Mouse (Mus musculus): ENCODE measurements at regions not wholly inside any gene's neighbourhood (a gene's known extent, or its start where the extent isn't known, plus 50 kb on each side); places are given as distances from the start of the nearest gene placed in this dataset.
A peak's percentile ranks its signal among the peaks of the same experiment; 100 is the strongest.

DNA sequence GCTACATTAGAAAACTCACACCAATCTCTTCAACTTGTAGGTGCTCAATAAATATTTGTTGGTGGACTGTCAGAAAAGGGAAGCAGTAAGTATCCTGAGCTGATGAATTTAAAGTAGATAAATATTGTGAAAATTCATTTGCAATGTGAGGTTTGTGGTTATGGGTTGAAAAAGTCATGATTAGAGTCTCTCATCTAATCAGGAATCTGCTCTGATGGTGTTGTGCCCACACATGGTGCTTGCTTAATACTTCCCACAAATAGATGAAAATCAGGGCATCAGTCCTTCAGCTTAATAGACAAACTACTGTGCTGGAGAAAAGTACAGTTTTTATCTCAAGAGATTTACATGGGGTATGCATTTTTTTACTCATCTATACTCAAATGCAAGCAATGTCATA, 59.9 kb downstream of the S1pr1 start:
- DNase-seq (ENCODE audit: low spot score in 2 of 2) = no peak

DNA sequence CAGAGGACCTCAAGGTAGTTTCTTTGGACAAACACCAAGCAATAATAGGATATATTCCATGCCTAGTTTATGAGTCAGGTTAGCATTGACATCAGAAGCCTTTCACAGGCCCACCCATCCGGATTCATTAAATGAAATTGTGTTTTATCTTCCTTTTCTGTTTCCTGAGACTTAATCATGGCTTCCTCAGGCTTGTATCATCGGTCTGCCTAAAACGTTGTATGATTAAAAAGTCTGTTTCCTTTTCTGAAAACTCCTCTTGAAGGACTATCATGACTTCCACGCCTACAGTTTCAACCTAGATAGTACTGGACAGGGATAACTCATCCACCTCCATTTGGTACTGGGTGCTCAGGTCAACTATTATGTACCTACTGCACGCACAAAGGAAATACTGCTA, 62.6 kb downstream of the S1pr1 start:
- DNase-seq (ENCODE audit: low spot score in 2 of 2) = no peak

DNA sequence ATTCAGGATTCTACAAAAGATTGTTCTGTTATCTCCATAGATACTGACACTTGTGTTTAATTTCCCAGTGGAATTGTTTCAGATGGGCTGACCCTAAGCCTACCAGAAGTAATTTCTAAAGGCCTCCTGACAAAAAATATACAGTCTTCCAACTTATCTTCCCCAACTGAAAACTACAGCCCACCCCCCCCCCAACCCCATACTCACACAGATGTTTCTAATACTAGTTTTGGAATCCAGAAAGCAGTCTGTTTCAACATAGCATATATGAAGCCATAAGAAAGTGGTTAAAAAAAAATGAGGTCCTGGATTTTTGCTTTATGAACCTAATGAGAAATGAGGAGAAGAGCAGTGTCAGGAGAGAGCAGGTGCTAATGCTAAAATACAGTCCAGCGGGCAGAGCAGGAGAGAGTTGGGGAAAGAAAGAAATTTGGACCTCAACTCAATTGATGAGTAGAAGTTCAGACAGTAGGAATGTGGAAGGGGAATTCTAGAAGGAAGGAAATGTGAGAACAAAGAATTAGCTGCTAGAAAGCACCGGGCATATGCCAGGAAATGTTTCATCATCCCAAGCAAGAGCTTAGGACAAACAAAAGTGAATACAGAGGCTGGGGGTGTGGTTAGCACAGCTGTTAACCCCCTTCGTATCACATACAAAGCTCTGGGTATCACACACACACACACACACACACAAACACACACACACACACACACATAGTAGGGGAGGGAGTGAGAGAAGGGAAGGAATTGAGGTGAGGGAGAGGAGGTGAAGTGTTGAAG, 65.3 kb downstream of the S1pr1 start:
- DNase-seq (ENCODE audit: low spot score in 2 of 2) = no peak

DNA sequence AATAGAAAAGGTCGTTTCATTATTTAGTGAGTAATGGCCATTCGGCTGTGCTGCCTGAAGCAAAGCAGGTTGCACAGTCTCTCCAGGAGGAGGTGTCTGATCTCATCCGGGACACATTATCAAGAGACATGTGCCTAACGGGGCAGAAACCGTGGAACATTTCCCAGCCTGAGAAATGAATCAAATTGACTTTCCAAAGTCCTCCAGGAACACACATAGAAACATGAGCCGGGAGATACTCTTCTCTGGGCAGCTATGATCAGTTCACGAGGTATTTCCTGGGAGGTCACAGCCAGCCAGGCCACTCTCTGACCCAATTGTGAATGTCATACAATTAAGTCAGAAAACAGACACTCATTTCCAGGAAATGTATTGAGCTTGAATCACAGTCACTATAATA, 67.9 kb downstream of the S1pr1 start:
- no peak for DNase-seq (ENCODE audit: low spot score in 2 of 2)

DNA sequence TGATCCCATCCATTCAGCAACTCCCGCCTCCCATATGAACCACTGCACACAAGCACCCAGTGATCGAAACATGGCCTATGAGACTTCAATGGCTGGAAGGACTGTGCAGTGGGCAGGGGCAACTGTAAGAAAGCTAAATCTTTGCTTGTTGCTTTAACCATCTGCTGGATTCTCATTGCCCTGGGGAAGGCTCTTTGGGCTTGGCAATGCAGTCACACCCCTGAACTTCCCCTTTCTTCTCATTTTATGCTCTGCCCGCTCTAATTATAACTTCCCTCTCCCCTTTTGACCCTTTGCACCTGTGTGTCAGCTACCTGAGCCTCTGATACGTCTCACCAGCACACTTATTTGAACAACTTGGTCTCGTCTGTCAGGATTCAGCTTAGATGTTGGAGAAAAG, 70.6 kb downstream of the S1pr1 start:
- DNase-seq (ENCODE audit: low spot score in 2 of 2) = no peak

DNA sequence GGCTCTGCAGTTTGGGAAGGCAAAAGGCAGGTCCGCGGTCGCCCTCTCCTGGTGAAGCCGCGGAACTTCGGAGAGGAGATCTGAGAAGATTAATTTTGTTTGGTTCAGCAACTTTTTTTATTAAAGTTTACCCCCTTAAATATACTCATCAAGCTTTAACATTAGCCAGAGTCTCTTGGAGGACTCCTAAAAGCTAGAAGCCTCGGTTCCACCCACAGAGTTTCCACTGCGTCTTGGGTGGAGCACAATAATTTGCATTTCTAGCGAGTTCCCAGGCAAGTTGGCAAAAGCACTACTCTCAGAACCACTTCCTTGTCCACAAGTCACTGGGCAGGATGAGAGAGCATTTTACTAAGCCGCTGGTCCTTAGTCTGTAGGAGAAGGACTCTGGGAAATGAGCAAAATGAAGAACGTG, 72.0 kb downstream of the S1pr1 start:
- peak; percentile 60 to 66 for DNase-seq (ENCODE audit: low spot score in 2 of 2)

DNA sequence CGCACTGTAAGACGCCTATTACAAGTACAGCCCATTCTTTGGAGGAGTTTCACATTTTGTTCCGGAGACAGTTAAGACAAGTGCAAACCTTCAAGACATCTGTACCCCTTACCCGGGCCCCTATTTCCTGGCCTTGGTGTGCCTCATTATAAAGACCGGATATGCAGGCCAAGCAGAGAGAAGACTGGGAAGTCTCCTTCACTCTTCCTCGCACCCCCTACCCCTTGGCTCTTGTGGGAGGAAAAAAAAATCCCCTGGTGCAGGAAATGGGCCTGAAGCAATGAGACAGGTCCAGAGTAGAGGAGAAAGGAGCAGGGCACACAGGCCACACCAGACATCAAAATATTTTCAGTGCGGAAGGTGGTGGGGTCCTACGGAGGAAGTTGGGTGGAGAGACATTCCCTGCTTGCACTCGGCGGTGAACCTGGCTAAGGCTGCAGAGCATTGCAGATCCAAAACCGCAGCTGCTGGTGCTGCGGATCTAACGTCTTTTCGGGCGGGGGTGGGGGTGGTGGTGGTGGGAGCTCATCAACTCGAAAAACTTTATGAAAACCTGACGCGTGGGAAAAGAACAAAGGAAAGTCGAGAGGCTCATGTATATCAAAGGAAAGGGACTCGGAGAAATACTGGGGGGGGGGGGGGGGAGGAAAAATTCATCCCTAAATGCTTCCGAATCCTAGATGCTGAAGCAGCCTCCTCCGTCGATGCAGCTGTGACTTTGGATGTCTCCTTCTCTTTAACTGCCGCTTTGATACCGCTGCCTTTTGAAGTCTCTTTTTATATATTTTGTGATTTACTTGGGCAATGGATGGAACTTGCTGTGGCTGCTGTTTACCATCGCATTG, 72.6 kb downstream of the S1pr1 start:
- no peak for DNase-seq (ENCODE audit: low spot score in 2 of 2)

DNA sequence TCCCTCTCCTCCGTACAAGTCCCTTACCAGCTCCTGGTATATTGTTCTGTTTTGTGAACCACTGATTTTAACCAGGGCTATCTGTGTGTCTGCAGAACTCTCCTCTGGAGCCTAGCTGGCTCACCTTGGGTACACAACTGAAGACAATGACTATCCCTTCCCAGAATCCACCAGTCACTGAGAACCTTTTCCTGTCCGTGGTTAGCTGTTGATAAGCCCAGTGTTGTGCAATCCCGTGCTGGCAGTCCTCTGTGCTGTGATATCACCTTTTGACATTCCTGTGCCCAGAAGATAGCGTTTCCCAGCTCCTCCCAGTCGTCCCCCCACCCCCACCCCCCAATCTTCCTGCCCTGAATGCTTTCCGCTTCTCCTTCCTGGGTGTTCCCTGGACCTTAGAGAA, 73.5 kb downstream of the S1pr1 start:
- no peak for DNase-seq (ENCODE audit: low spot score in 2 of 2)

DNA sequence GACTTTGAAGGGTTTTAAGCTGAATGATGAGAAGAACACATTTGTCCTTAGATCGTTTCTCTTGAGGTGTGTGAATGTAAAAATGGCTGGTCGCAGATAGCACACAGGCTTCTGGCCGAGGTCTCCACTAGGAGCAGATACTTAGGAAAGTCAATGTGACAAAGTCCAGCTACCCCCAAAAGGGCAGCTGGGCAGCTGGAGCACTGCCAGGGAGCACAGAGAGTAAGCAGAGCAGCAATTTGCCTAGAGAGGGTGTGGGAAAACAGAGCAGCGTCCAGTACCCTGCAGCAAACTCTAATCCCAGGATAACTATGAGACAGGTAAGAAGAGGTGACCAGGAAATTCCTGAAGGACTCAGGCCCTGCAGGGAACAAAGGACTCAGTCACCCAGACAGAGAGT, 79.4 kb downstream of the S1pr1 start:
- no peak for DNase-seq (ENCODE audit: low spot score in 2 of 2)

DNA sequence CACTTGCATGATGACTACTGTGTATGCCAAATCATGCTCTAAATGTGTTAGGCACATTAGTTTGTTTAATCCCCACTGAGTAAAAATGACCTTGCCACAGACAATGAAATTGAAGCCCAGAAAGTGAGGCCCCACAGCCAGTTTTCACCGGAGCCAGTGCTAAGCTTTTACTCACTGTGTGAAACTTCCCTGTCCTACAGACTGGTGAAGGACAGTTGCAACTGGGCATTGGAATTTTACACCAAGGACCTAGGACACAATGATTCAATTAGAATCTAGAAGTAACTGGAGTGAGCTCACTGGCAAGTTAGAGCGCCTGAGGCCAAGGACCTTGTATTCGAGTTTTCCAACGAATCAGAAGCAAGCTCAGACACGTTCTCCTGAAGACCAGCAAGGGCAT, 79.8 kb downstream of the S1pr1 start:
- no peak for DNase-seq (ENCODE audit: low spot score in 2 of 2)

DNA sequence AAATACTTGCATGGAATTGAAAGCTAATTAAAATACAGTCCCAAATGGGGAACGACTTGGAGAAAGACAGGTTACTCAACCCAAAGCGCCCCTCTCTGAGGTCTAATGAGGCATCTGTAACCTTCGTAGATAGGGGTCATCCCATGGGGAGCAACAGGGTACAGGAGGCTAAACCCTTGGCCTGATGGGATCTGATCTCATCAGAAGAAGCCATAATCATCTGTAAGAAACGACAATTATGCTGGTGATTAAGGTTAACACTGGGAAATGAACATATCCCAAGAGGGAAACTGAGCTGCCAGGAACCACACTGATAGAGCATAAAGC, 82.5 kb downstream of the S1pr1 start:
- DNase-seq (ENCODE audit: low spot score in 2 of 2) = no peak

DNA sequence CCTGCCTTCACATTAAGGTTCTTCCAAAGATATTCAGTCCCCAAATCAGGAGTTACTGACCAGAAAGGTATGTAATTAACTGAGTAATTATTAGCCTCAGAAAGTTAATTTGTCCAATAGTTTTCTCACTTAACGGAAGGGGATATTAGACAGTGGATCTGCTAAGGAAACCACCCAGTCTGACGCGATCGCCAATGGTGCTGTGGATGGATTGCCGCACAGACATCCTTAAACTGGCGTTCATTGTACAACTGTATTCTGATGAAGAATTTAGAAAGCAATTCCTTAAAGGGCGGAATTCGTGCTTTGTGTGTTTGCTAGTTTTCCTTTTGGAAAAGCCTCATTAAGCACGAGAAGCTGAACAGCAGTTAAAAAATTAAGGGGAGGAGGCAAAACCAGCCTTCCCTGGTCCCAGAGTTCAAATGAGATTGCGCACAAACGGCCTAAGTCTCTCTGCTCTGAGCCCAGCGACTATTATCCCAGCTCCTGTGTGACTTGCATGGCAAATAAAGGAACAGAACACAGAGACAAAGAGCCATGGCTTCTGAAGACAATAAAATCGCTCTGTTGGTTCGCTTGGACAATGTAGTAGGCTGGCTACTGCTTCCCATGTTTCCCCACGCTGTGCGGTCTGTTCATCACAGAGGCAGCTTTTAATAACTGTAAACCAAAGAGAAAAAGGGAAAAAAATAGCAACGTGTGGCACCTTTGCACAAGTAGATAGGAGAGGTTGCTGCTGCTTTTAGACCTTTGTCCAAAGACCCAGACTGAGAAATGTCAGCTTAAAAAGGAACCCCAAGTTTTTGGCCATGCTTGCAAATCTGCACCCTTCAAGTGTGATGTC, 83.1 kb downstream of the S1pr1 start:
- DNase-seq (ENCODE audit: low spot score in 2 of 2) = peak in 1 of 2 experiments; percentile 12

DNA sequence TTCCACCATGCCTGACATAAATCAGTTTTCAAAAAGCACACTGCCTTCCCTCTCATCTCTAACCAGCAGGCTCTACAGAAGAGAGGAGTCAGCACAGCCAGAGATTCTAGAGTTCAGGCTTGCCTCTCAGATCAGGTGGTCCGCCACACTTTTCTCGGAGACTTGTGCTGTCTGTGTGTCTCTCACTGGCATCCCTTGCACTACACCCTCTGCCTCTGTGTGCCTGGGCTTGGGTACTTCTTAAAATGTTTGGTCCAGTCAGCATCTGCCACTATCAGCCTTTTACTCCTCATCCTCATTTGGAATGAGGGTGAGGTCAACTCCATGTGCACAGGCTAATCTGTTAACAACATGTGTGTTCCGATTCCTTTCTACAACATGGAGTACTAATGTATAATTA, 92.0 kb downstream of the S1pr1 start:
- DNase-seq (ENCODE audit: low spot score in 2 of 2) = no peak

DNA sequence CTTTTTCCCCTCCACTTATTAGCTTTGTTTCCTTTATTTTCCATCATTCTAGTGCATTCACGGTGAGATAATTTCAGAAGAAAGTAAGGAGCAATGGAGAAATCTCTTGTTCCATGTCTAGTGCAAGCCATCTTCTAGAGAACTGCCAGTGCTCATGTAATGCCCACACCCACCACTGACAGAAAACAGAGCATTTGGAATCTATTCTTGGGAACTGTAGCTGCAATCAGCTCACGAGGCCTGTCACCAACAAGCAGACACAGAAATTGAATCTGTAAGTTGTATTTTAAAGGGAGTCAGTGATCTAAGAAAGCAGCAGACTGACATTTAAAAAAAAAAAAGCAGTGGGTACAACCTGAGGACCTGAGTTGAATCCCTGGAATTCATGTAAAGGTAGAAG, 92.6 kb downstream of the S1pr1 start:
- peak in 1 of 2 experiments; percentile 45 for DNase-seq (ENCODE audit: low spot score in 2 of 2)

DNA sequence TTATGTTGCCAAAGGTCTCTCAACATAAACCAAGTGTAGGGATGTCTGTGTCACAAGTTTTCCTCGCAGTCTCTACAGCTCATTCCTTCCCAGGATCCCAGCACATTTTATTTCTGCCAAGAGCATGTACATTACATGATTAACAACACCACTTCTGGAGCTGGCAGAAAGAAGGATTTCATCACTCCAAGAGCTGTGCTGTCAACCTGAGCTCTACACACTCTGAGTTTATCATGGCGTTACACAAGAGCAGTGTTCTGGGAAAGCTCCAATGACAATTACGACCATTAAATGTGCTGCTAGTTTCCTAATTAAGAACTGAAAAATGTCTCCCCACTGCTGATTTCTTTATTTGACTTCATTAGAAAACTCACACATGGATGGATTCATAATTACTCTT, 94.9 kb downstream of the S1pr1 start:
- DNase-seq (ENCODE audit: low spot score in 2 of 2) = no peak

DNA sequence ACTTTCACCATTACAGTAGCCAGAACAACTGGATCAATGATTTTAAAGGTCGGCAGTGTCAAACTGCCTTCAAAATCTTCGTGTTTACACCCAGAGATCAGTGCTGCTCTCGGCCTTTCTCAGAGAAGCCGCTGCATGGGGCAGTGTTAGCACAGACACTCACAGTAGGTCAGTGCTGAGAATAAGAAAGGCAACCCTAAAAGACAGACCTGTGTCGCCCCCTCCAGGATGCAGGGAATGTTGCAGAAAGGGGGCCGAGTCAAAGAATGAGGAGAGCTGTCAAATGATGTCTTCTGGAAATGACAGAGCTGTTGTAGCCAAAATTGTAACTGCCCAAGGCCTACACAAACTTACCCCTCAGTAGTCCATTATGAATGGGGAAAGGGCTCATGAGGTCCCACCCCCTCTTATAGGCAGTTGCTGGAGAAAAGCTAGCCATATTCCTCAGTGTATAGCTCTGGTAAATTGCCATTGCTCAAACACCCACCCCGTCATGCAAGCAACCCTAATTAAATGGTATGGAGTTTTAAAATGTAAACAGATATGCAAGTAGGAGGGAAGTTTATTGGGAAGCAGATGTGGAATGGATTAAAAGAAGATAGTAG, 98.8 kb downstream of the S1pr1 start:
- peak in 1 of 2 experiments; percentile 18 for DNase-seq (ENCODE audit: low spot score in 2 of 2)

DNA sequence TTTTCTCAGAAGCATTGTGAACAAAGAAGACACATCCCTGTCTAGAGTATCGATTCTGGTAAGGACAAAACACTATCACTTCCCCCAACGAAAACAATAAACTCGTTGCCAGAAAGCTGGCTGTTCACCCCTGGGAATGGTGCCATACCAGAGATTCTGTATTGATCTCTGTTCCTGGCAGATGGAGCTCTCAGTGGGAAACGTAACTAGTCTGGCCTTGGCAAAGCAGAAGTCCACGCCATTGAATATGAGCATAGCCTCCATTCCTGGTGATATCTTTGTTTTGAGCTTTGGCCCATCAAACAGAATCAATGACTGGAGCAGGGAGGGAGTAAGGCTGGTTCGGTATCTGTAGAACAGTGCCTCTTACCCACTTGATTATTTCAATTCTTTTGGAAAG, 102.0 kb downstream of the S1pr1 start:
- DNase-seq (ENCODE audit: low spot score in 2 of 2) = no peak

DNA sequence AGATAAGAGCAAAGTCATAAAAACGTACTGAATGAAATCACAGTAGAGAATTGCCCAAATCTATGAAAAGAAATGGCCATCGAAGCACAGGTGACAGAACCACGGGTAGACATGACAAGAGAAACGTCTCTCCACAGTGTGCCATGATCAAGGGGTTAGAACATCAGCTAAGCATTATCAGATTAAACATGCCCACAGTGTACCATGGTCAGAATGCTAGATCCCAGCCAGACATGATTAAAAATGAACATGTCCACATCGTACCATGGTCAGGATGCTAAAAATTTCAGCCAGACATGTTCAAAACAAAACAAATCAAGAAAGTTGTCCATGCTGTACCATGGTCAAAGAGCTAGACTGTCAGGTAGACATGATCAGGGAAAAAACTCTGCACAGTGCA, 106.8 kb downstream of the S1pr1 start:
- no peak for DNase-seq (ENCODE audit: low spot score in 2 of 2)

DNA sequence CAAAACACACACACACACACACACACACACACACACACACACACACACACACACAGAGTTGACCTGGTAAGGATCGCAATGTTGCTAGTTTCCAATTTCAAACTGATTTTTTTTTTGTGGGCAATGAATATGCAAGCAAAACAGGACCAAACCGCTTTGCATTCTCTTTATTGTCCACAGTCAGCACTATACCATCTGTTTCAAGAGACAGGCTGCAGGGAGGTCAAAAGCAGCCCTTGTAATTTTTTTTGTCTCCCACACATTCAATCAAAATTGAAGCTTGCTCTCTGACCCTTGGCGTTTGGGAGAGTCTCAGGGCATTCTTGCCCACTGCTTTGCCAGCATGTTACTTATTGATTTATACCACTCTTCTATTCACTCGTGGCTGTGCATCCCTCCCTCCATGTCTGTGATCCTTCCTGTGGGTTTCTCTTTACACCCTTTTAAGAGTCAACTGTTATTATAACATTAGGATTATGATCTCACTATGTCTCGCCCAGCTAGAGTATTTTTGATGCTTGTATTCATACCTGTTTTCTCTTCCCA, 110.1 kb downstream of the S1pr1 start:
- DNase-seq (ENCODE audit: low spot score in 2 of 2) = no peak

DNA sequence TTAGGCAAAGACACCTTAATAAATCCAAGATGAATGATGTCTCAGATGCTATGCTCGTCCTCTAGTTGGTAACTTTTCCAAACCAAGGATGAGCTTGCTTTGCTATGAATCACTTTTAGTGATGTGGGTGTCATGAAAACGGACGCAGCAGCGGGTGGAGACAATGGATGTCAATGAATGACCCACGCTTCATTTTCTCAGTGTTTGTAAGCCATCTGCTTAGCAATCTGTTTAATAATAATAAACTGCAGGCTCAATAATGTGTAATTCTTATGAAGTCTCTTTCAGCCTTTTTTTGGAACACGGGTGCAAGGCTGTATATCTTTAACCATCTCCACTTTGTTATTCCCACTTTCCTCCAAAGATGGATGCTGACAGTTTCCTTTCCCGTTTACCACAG, 110.6 kb downstream of the S1pr1 start:
- DNase-seq (ENCODE audit: low spot score in 2 of 2) = peak in 1 of 2 experiments; percentile 13

DNA sequence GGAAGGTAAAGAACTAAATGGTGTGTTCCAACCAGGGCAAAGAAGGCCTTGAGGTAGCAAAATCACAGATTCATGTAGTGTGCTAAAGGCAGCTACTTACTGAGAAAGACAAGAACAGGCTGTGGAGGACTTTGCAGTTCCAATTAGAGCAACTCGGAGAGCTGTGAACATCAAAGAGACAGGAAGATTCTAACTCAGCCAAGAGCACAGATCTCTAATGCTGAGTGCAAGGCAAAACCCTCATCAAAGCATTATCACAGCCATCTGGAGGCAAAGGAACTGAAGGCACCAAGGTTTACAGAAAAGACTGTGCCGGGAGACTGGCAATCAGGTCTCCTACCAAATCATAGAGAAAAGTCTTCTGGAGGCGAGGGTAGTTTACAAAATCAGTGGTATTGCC, 111.1 kb downstream of the S1pr1 start:
- DNase-seq (ENCODE audit: low spot score in 2 of 2) = no peak

Measured in left cerebral cortex, adult 8-10 months (tissue).